Mouse (Mus musculus): ENCODE data around the gene Tex22.

Tex22 gene

GRCm38 (mm10) chr12:113060178-113060577 is 14.1 kb upstream of the Tex22 start:
- DNase-seq, result no peak

GRCm38 (mm10) chr12:113061606-113062005 is 12.7 kb upstream of the Tex22 start:
- no peak for DNase-seq

GRCm38 (mm10) chr12:113062201-113062600 is 12.1 kb upstream of the Tex22 start:
- no peak for DNase-seq

- no peak for DNase-seq
These were observed 10.6 kb upstream of the Tex22 start for GRCm38 (mm10) chr12:113063700-113064099.

GRCm38 (mm10) chr12:113068002-113068401 is 6.3 kb upstream of the Tex22 start:
- DNase-seq, result no peak

GRCm38 (mm10) chr12:113069389-113069788 is 4.9 kb upstream of the Tex22 start:
- no peak for DNase-seq

GRCm38 (mm10) chr12:113071321-113071720 is 3.0 kb upstream of the Tex22 start:
- no peak for DNase-seq

- no peak for DNase-seq
These were observed 2.5 kb upstream of the Tex22 start for GRCm38 (mm10) chr12:113071827-113072226.

GRCm38 (mm10) chr12:113073420-113074328 is 628 bp upstream of the Tex22 start:
- peak; percentile 52 for DNase-seq

- DNase-seq, result peak; percentile 92
These were observed 757 bp downstream of the Tex22 start for GRCm38 (mm10) chr12:113075063-113075454.

- DNase-seq, result no peak
These were observed 1.2 kb downstream of the Tex22 start for GRCm38 (mm10) chr12:113075486-113075885.

GRCm38 (mm10) chr12:113087276-113087675 is 13.0 kb downstream of the Tex22 start:
- DNase-seq, result no peak

- no peak for DNase-seq
These were observed 13.7 kb downstream of the Tex22 start for GRCm38 (mm10) chr12:113088026-113088425.

GRCm38 (mm10) chr12:113089107-113089506 is 14.8 kb downstream of the Tex22 start:
- DNase-seq, result no peak

- DNase-seq, result no peak
These were observed 15.8 kb downstream of the Tex22 start for GRCm38 (mm10) chr12:113090053-113090452.

- DNase-seq, result peak; percentile 56
These were observed 22.7 kb downstream of the Tex22 start for GRCm38 (mm10) chr12:113097040-113097439.

GRCm38 (mm10) chr12:113097749-113098281 is 23.5 kb downstream of the Tex22 start, which contains the start of gene Mta1:
Mta1 (plus strand) TSS chr12:113098278.
- DNase-seq, result peak; percentile 71

GRCm38 (mm10) chr12:113098530-113099151 is 24.3 kb downstream of the Tex22 start:
- DNase-seq, result peak; percentile 61

GRCm38 (mm10) chr12:113099470-113100237 is 25.4 kb downstream of the Tex22 start:
- peak; percentile 56 for DNase-seq

- peak; percentile 79 for DNase-seq
These were observed 26.3 kb downstream of the Tex22 start for GRCm38 (mm10) chr12:113100448-113101076.

GRCm38 (mm10) chr12:113101251-113101960 is 27.1 kb downstream of the Tex22 start:
- DNase-seq, result no peak

- peak; percentile 77 for DNase-seq
These were observed 28.2 kb downstream of the Tex22 start for GRCm38 (mm10) chr12:113102461-113102860.
